Mouse (Mus musculus): ENCODE data around the gene Kcng3. TPM values are rescaled to one million over a fixed set of nuclear protein-coding genes. Genes with fewer than 3 reads are reported as not detected.

Kcng3 gene
- polyA plus RNA-seq, 1 experiment from 2014 or later = 0.19 TPM

DNA sequence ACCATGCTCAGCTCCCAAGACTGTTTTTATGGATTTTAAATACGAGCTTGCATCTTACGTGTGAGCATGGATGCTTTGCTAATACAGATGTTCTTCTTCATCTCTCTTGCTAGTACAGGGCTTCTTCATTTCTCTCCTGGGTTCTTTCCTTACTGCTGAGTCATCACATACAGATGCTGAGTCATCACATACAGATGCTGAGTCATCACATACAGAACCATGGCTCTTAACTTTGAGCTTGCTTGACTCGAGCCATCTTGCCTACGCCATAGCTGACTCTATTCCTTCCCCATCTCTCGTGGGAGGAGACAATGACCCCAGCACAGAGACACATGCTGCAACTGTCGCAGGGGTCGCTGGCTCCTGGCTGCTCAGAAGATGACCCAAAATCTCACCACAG, 76.7 kb downstream of the Kcng3 start:
- H3K9ac ChIP-seq (ENCODE audit: low read depth, low read length) = no peak overlapping the region
- DNase-seq (ENCODE audit: low spot score) = no peak
- no peak overlapping the region for H3K4me3 ChIP-seq (ENCODE audit: low read depth, low read length)
- no peak overlapping the region for H3K27ac ChIP-seq (ENCODE audit: low read depth, low read length)
- no peak overlapping the region for H3K4me2 ChIP-seq
- no peaks in the 10 kb centered on the region for H3K9me3 ChIP-seq (ENCODE audit: control insufficient read depth, low read length)
- no peaks in the 10 kb centered on the region for H3K4me1 ChIP-seq (replicated peaks; ENCODE audit: control insufficient read depth, insufficient read depth, low read length)
- WGBS = 88% methylated on average over 7 of the region's 7 CpGs
- H3K27me3 ChIP-seq (replicated peaks; ENCODE audit: control insufficient read depth, insufficient read depth, low read length) = no peaks in the 10 kb centered on the region
- no peak for ATAC-seq (replicated peaks; ENCODE audit: low FRiP score)
- H3K36me3 ChIP-seq (ENCODE audit: control insufficient read depth, insufficient read depth, low read length) = no peaks in the 10 kb centered on the region

DNA sequence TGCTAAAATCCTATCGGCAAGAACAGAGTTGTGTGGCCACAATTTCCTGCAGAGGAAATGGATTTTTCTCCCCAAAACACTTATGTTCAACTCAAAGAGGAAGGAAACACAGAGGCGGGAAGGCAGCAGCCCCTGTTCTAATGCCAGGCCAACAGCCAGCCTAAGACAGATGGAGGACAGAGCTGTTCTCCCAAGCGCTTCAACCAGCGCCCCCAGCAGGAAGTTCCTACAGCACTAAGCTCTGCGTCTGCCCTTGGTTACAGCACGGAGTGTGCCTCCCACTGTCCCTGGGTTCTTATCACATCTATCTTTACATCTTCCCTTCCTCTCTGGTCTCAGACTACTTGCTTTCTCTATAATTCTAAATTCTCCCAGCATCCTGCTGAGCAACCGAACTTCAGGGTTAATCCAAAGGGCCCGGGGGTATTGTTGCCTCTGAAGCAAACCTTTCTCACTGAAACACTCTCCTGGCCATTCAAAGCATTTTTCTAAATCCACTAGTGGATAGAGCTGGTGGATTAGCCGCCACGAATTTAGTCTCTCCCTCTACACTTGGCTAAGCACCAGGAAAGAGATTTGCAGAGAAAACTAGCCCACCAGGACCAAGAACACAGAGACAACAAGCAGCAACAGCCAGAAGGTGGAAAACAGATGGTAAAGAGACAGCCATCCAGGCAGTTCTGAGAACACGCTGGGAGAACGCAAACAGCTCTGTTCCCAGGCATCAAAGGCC, 83.0 kb downstream of the Kcng3 start:
- no peak overlapping the region for H3K4me3 ChIP-seq (ENCODE audit: low read depth, low read length)
- H3K4me2 ChIP-seq = peak overlapping the region; percentile 31; the same call in 1 of the 2 replicates
- no peaks in the 10 kb centered on the region for H3K36me3 ChIP-seq (ENCODE audit: control insufficient read depth, insufficient read depth, low read length)
- ATAC-seq (replicated peaks; ENCODE audit: low FRiP score) (peak; percentile 47; the same call in 1 of the 2 replicates), DNase-seq (ENCODE audit: low spot score) (no peak)
- 30% methylated on average over 12 of the region's 12 CpGs for WGBS
- no peak overlapping the region for H3K27ac ChIP-seq (ENCODE audit: low read depth, low read length)
- H3K9me3 ChIP-seq (ENCODE audit: control insufficient read depth, low read length) = no peaks in the 10 kb centered on the region
- H3K27me3 ChIP-seq (replicated peaks; ENCODE audit: control insufficient read depth, insufficient read depth, low read length) = peaks cover 16% of the 10 kb centered on the region
- H3K9ac ChIP-seq (ENCODE audit: low read depth, low read length) = no peak overlapping the region
- peaks cover 5% of the 10 kb centered on the region for H3K4me1 ChIP-seq (replicated peaks; ENCODE audit: control insufficient read depth, insufficient read depth, low read length)

DNA sequence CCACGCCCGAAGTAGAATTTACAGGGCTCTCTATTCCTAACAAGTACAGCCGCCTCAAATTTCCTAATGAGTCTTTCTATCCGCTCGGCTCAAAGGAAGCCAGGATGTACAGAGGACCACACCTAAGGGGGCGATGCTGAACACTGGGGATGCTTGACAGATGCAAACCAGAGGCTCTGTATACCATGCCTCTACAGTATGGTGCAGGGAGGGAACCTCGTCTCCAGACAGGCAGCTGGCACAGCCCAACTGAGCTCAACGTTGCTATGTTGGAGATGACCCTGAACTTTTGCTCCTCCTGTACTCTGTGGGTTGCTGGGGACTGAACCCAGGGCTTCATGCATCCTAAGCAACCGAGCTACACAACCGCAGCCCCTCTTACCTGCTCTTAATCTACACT, 84.5 kb downstream of the Kcng3 start:
- Histone ChIP-seq H3K4me1 (replicated peaks; ENCODE audit: control insufficient read depth, insufficient read depth, low read length) (peaks cover 5% of the 10 kb centered on the region), H3K36me3 (ENCODE audit: control insufficient read depth, insufficient read depth, low read length) (no peaks in the 10 kb centered on the region), H3K27me3 (replicated peaks; ENCODE audit: control insufficient read depth, insufficient read depth, low read length) (peaks cover 16% of the 10 kb centered on the region), H3K9ac (ENCODE audit: low read depth, low read length) (no peak overlapping the region), H3K27ac (ENCODE audit: low read depth, low read length) (no peak overlapping the region), H3K4me2 (no peak overlapping the region), H3K9me3 (ENCODE audit: control insufficient read depth, low read length) (no peaks in the 10 kb centered on the region), H3K4me3 (ENCODE audit: low read depth, low read length) (no peak overlapping the region)
- DNase-seq (ENCODE audit: low spot score) = no peak
- ATAC-seq (replicated peaks; ENCODE audit: low FRiP score) = no peak
- whole genome bisulfite sequencing = 56% methylated on average over 10 of the region's 10 CpGs

GRCm38 (mm10) chr17:83545756-83546742, 85.6 kb downstream of the Kcng3 start:
- no peak overlapping the region for H3K27ac ChIP-seq (ENCODE audit: low read depth, low read length)
- no peaks in the 10 kb centered on the region for H3K9me3 ChIP-seq (ENCODE audit: control insufficient read depth, low read length)
- WGBS = 17% methylated on average over 35 of the region's 35 CpGs
- no peak for ATAC-seq (replicated peaks; ENCODE audit: low FRiP score)
- no peaks in the 10 kb centered on the region for H3K36me3 ChIP-seq (ENCODE audit: control insufficient read depth, insufficient read depth, low read length)
- peak overlapping the region; percentile 48 for H3K9ac ChIP-seq (ENCODE audit: low read depth, low read length)
- no peak for DNase-seq (ENCODE audit: low spot score)
- H3K4me3 ChIP-seq (ENCODE audit: low read depth, low read length) = peak overlapping the region; percentile 45
- peak overlapping the region; percentile 65 for H3K4me2 ChIP-seq
- H3K27me3 ChIP-seq (replicated peaks; ENCODE audit: control insufficient read depth, insufficient read depth, low read length) = peaks cover 16% of the 10 kb centered on the region
- H3K4me1 ChIP-seq (replicated peaks; ENCODE audit: control insufficient read depth, insufficient read depth, low read length) = peaks cover 5% of the 10 kb centered on the region

GRCm38 (mm10) chr17:83545259-83545658, 86.4 kb downstream of the Kcng3 start:
- H3K9ac ChIP-seq (ENCODE audit: low read depth, low read length) = no peak overlapping the region
- peaks cover 5% of the 10 kb centered on the region for H3K4me1 ChIP-seq (replicated peaks; ENCODE audit: control insufficient read depth, insufficient read depth, low read length)
- DNase-seq (ENCODE audit: low spot score) (no peak), ATAC-seq (replicated peaks; ENCODE audit: low FRiP score) (no peak)
- no peaks in the 10 kb centered on the region for H3K36me3 ChIP-seq (ENCODE audit: control insufficient read depth, insufficient read depth, low read length)
- H3K27ac ChIP-seq (ENCODE audit: low read depth, low read length) = no peak overlapping the region
- H3K4me2 ChIP-seq = peak overlapping the region; percentile 65
- peaks cover 16% of the 10 kb centered on the region for H3K27me3 ChIP-seq (replicated peaks; ENCODE audit: control insufficient read depth, insufficient read depth, low read length)
- no peak overlapping the region for H3K4me3 ChIP-seq (ENCODE audit: low read depth, low read length)
- 77% methylated on average over 6 of the region's 6 CpGs for WGBS
- H3K9me3 ChIP-seq (ENCODE audit: control insufficient read depth, low read length) = no peaks in the 10 kb centered on the region

- H3K9ac ChIP-seq (ENCODE audit: low read depth, low read length) = no peak overlapping the region
- H3K27me3 ChIP-seq (replicated peaks; ENCODE audit: control insufficient read depth, insufficient read depth, low read length) = peaks cover 13% of the 10 kb centered on the region
- no peaks in the 10 kb centered on the region for H3K36me3 ChIP-seq (ENCODE audit: control insufficient read depth, insufficient read depth, low read length)
- peaks cover 5% of the 10 kb centered on the region; the same call in 1 of the 2 replicates for H3K4me1 ChIP-seq (replicated peaks; ENCODE audit: control insufficient read depth, insufficient read depth, low read length)
- ATAC-seq (replicated peaks; ENCODE audit: low FRiP score) (no peak), DNase-seq (ENCODE audit: low spot score) (no peak)
- no peak overlapping the region for H3K4me2 ChIP-seq
- WGBS = 80% methylated on average over 2 of the region's 2 CpGs
- H3K9me3 ChIP-seq (ENCODE audit: control insufficient read depth, low read length) = no peaks in the 10 kb centered on the region
- H3K27ac ChIP-seq (ENCODE audit: low read depth, low read length) = no peak overlapping the region
- no peak overlapping the region for H3K4me3 ChIP-seq (ENCODE audit: low read depth, low read length)
Measured at GRCm38 (mm10) chr17:83542424-83542823, 89.3 kb downstream of the Kcng3 start.

DNA sequence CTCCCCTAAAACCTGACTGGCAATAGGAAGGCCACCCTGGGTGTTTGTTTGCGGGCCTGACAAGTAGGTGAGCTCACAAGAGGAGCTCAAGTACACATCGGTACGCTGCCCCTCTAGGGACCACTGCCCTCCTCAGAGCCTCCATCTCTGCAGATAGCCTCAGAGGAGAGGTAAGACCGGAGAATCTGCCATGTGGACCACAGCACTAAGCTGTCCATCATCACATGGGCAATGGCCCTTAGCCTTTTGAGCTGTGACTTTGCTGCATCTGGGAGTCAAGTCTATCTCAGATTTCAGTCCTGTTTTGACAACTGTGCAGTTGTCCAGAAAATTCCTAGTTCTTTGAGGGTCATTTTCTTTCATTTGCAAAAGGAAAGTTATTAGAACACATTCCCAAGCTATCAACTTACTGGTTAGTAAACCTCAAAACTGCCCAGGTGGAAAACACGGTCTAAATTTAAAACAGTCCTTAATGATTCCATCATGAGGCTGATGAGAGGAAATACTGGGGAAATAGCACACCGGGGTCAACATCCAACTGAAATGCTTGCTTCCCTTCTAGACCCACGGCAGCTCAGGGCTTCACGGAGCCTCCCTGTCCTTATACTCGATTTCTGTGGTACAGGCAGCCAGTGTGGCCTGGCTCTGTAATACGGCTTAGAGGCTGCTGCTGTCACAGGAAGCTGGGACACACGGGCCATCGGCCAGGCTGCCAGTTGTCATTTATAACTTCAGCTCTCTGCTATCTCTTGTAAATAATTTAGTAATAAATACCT, 92.2 kb downstream of the Kcng3 start:
- no peak for ATAC-seq (replicated peaks; ENCODE audit: low FRiP score)

DNA sequence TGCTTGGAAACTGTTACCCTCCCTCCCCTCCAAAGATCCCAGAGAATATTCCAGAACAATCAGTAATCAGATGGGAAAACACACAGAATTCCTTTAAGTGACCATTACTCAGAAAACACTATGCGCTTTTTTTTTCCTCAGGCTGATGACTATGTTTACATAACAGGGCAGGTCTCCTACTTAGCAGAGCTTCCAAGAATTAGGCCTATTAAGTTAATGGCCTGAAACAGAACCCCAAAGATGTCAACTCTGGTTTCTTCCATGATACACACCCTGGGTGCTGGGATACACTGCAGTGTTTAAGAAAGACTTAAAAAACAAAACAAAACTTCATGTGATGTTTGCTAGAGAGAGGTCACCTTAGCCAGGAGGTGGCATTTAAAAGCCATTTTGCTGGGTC, 93.0 kb downstream of the Kcng3 start:
- no peaks in the 10 kb centered on the region for H3K36me3 ChIP-seq (ENCODE audit: control insufficient read depth, insufficient read depth, low read length)
- WGBS = 80% methylated on average over 1 of the region's 1 CpGs
- DNase-seq (ENCODE audit: low spot score) (no peak), ATAC-seq (replicated peaks; ENCODE audit: low FRiP score) (no peak)
- no peaks in the 10 kb centered on the region for H3K4me1 ChIP-seq (replicated peaks; ENCODE audit: control insufficient read depth, insufficient read depth, low read length)
- no peak overlapping the region for H3K27ac ChIP-seq (ENCODE audit: low read depth, low read length)
- no peak overlapping the region for H3K4me2 ChIP-seq
- H3K9ac ChIP-seq (ENCODE audit: low read depth, low read length) = no peak overlapping the region
- no peaks in the 10 kb centered on the region for H3K27me3 ChIP-seq (replicated peaks; ENCODE audit: control insufficient read depth, insufficient read depth, low read length)
- no peaks in the 10 kb centered on the region for H3K9me3 ChIP-seq (ENCODE audit: control insufficient read depth, low read length)
- H3K4me3 ChIP-seq (ENCODE audit: low read depth, low read length) = no peak overlapping the region

More for the DNA sequence above, 92.2 kb downstream of the Kcng3 start:
- no peak overlapping the region for H3K4me3 ChIP-seq (ENCODE audit: low read depth, low read length)
- 68% methylated on average over 12 of the region's 12 CpGs for WGBS
- no peaks in the 10 kb centered on the region for H3K4me1 ChIP-seq (replicated peaks; ENCODE audit: control insufficient read depth, insufficient read depth, low read length)
- H3K27ac ChIP-seq (ENCODE audit: low read depth, low read length) = no peak overlapping the region
- H3K4me2 ChIP-seq = no peak overlapping the region
- H3K9ac ChIP-seq (ENCODE audit: low read depth, low read length) = no peak overlapping the region
- H3K9me3 ChIP-seq (ENCODE audit: control insufficient read depth, low read length) = no peaks in the 10 kb centered on the region
- DNase-seq (ENCODE audit: low spot score) = no peak
- no peaks in the 10 kb centered on the region for H3K27me3 ChIP-seq (replicated peaks; ENCODE audit: control insufficient read depth, insufficient read depth, low read length)
- no peaks in the 10 kb centered on the region for H3K36me3 ChIP-seq (ENCODE audit: control insufficient read depth, insufficient read depth, low read length)

Data from liver, embryonic 11.5 days (tissue).